Mouse (Mus musculus) kidney, postnatal 0 days (tissue): ENCODE measurements around the gene Xxylt1. TPM values are rescaled to one million over a fixed set of nuclear protein-coding genes. Genes with fewer than 3 reads are reported as not detected.
A peak's percentile ranks its signal among the peaks of the same experiment; 100 is the strongest.
"Not testable (repeated sequence)": the region's sequence is repeated elsewhere in the genome, so short reads cannot be mapped to it uniquely, and the experiment has no call there.

ENCODE experiments used
- ATAC-seq: fragments of 200-750 bp; cut with Nextera tagmentation; replicated peaks from 2 replicates; pipeline ENCODE4 v1.8.0; 2017; ENCODE audit warnings: low read depth, moderate number of reproducible peaks, moderate TSS enrichment, moderate library complexity; ENCODE audit not compliant: low FRiP score
- DNase-seq: peaks from one replicate; pipeline ENCODE4 v3.0.0-alpha.2; 2016; ENCODE audit warnings: low spot score
- H3K27ac ChIP-seq: fragments of 300-500 bp; sonication (generic); 2 replicates; pipeline ENCODE4 v1.5.1; 2014; ENCODE audit warnings: mild to moderate bottlenecking
- H3K27me3 ChIP-seq: fragments of 300-500 bp; sonication (generic); 2 replicates; pipeline ENCODE4 v1.6.1; 2014; ENCODE audit warnings: low read length, mixed read lengths; ENCODE audit not compliant: insufficient read depth
- H3K36me3 ChIP-seq: fragments of 300-500 bp; sonication (generic); 2 replicates; pipeline ENCODE4 v1.6.1; 2014; ENCODE audit warnings: low read length, mixed read lengths; ENCODE audit not compliant: insufficient read depth
- H3K4me1 ChIP-seq: fragments of 300-500 bp; sonication (generic); replicated peaks from 2 replicates; pipeline ENCODE4 v1.6.1; 2014; ENCODE audit warnings: antibody characterized with exemption, low read length, mixed read lengths; ENCODE audit not compliant: insufficient read depth
- H3K4me2 ChIP-seq: fragments of 300-500 bp; sonication (generic); 2 replicates; pipeline ENCODE4 v1.6.1; 2014; ENCODE audit warnings: mild to moderate bottlenecking, low read length, moderate library complexity, mixed read lengths
- H3K4me3 ChIP-seq: fragments of 300-500 bp; sonication (generic); replicated peaks from 2 replicates; pipeline ENCODE4 v1.5.1; 2014; ENCODE audit warnings: low read depth, low read length
- H3K9ac ChIP-seq: fragments of 300-500 bp; sonication (generic); 2 replicates; pipeline ENCODE4 v1.6.1; 2014; ENCODE audit warnings: low read depth, low read length
- H3K9me3 ChIP-seq: fragments of 300-500 bp; sonication (generic); replicated peaks from 2 replicates; pipeline ENCODE4 v1.6.1; 2016; ENCODE audit warnings: low read length, inconsistent platforms, mixed read lengths
- CTCF ChIP-seq: IDR thresholded peaks from 2 replicates; pipeline ENCODE4 v1.5.1; 2016; ENCODE audit warnings: antibody characterized with exemption, low read depth, mild to moderate bottlenecking, moderate library complexity
- WGBS: fragments of 180-500 bp; shearing (Covaris S2); extraction: QIAGEN DNeasy Blood & Tissue Kit; methylation state at CpG from one replicate; pipeline ENCODE4 v1.1.7; 2014; 5-methylcytosine and 5-hydroxymethylcytosine counted together
- polyA plus RNA-seq: library from polyadenylated mRNA; unstranded; fragments of >200 nt; fragmentation: Nextera tagmentation; extraction: Ambion mirVana; gene quantifications from 2 replicates; pipeline ENCODE4 v1.2.1, GENCODE M21; 2015

The Xxylt1 gene
- polyA plus RNA-seq, 1 experiment from 2014 or later = 20.0 TPM

GRCm38 (mm10) chr16:31010443-31010842 is 70.8 kb downstream of the Xxylt1 start:
- Histone ChIP-seq H3K4me3 (no peak overlapping the region), H3K4me1 (no peaks in the 10 kb centered on the region), H3K27ac (no peak overlapping the region), H3K27me3 (no peaks in the 10 kb centered on the region), H3K9ac (no peak overlapping the region), H3K9me3 (no peaks in the 10 kb centered on the region), H3K4me2 (no peak overlapping the region), H3K36me3 (no peaks in the 10 kb centered on the region)
- ATAC-seq = no peak
- 85% methylated on average over 5 of the region's 5 CpGs for WGBS
- TF ChIP-seq CTCF = no peak
- DNase-seq = no peak

GRCm38 (mm10) chr16:31008326-31008725 is 72.9 kb downstream of the Xxylt1 start:
- peaks cover 8% of the 10 kb centered on the region for H3K4me1 ChIP-seq
- no peaks in the 10 kb centered on the region for H3K27me3 ChIP-seq
- H3K4me3 ChIP-seq = no peak overlapping the region
- H3K9ac ChIP-seq = no peak overlapping the region
- 75% methylated on average over 7 of the region's 7 CpGs for WGBS
- no peak for DNase-seq
- 0 out of 2 replicates have a peak overlapping the region, but pooled peaks have one; percentile 40 for H3K27ac ChIP-seq
- no peak for TF ChIP-seq CTCF
- no peak overlapping the region for H3K4me2 ChIP-seq
- no peaks in the 10 kb centered on the region for H3K36me3 ChIP-seq
- H3K9me3 ChIP-seq = no peaks in the 10 kb centered on the region
- ATAC-seq = no peak

GRCm38 (mm10) chr16:31007582-31007981 is 73.7 kb downstream of the Xxylt1 start:
- no peak overlapping the region for H3K9ac ChIP-seq
- H3K27ac ChIP-seq = no peak overlapping the region
- TF ChIP-seq CTCF = no peak
- no peak for ATAC-seq
- H3K36me3 ChIP-seq = no peaks in the 10 kb centered on the region
- DNase-seq = no peak
- no peaks in the 10 kb centered on the region for H3K27me3 ChIP-seq
- no peak overlapping the region for H3K4me2 ChIP-seq
- H3K9me3 ChIP-seq = no peaks in the 10 kb centered on the region
- WGBS = 91% methylated on average over 12 of the region's 12 CpGs
- no peak overlapping the region for H3K4me3 ChIP-seq
- H3K4me1 ChIP-seq = peaks cover 16% of the 10 kb centered on the region

- no peaks in the 10 kb centered on the region for H3K9me3 ChIP-seq
- H3K27ac ChIP-seq = no peak overlapping the region; the same call in 1 of the 2 replicates
- TF ChIP-seq CTCF = no peak
- no peak overlapping the region for H3K9ac ChIP-seq
- DNase-seq (no peak), ATAC-seq (no peak)
- H3K27me3 ChIP-seq = no peaks in the 10 kb centered on the region
- H3K4me2 ChIP-seq = no peak overlapping the region
- peaks cover 17% of the 10 kb centered on the region for H3K4me1 ChIP-seq
- 61% methylated on average over 7 of the region's 7 CpGs for WGBS
- no peaks in the 10 kb centered on the region for H3K36me3 ChIP-seq
- H3K4me3 ChIP-seq = no peak overlapping the region
Measured at GRCm38 (mm10) chr16:31005693-31006092, 75.5 kb downstream of the Xxylt1 start.

- Histone ChIP-seq H3K36me3 (no peaks in the 10 kb centered on the region), H3K4me2 (no peak overlapping the region), H3K4me1 (peaks cover 17% of the 10 kb centered on the region), H3K9ac (no peak overlapping the region), H3K9me3 (no peaks in the 10 kb centered on the region), H3K27ac (peak overlapping the region; percentile 76), H3K27me3 (no peaks in the 10 kb centered on the region), H3K4me3 (no peak overlapping the region)
- TF ChIP-seq CTCF = no peak
- 31% methylated on average over 2 of the region's 2 CpGs for WGBS
- ATAC-seq (peak; percentile 52), DNase-seq (no peak)
Measured at GRCm38 (mm10) chr16:31004321-31004682, 76.9 kb downstream of the Xxylt1 start.

- H3K4me3 ChIP-seq, H3K27me3 ChIP-seq, H3K9ac ChIP-seq, H3K36me3 ChIP-seq, H3K9me3 ChIP-seq: not testable (repeated sequence)
- peaks cover 17% of the 10 kb centered on the region for H3K4me1 ChIP-seq
- peak overlapping the region; percentile 76 for H3K27ac ChIP-seq
- peak; percentile 57 for ATAC-seq
- 7% methylated on average over 10 of the region's 10 CpGs for WGBS
- peak overlapping the region; percentile 36 for H3K4me2 ChIP-seq
- peak; percentile 92 for DNase-seq
Measured at GRCm38 (mm10) chr16:31003592-31004320, 77.5 kb downstream of the Xxylt1 start.

- H3K27ac ChIP-seq = peak overlapping the region; percentile 60
- ATAC-seq (no peak), DNase-seq (no peak)
- peaks cover 17% of the 10 kb centered on the region for H3K4me1 ChIP-seq
- TF ChIP-seq CTCF = no peak
- WGBS = 57% methylated on average over 6 of the region's 6 CpGs
- H3K27me3 ChIP-seq = no peaks in the 10 kb centered on the region
- no peak overlapping the region for H3K9ac ChIP-seq
- no peak overlapping the region for H3K4me3 ChIP-seq
- peak overlapping the region; percentile 36; the same call in 1 of the 2 replicates for H3K4me2 ChIP-seq
- no peaks in the 10 kb centered on the region for H3K36me3 ChIP-seq
- no peaks in the 10 kb centered on the region for H3K9me3 ChIP-seq
Measured at GRCm38 (mm10) chr16:31002926-31003325, 78.3 kb downstream of the Xxylt1 start.
